Mouse (Mus musculus) neural tube, embryonic 15.5 days (tissue): ENCODE measurements around the gene Gm20388. TPM values are rescaled to one million over a fixed set of nuclear protein-coding genes. Genes with fewer than 3 reads are reported as not detected.

Experiments used
- ATAC-seq: fragments of 200-750 bp; cut with Nextera tagmentation; 2 replicates; pipeline ENCODE4 v1.8.0; 2017; ENCODE audit warnings: mild to moderate bottlenecking, moderate TSS enrichment, moderate library complexity; ENCODE audit not compliant: low FRiP score
- H3K27ac ChIP-seq: fragments of 300-500 bp; sonication (generic); replicated peaks from 2 replicates; pipeline ENCODE4 v1.5.1; 2015; ENCODE audit warnings: mild to moderate bottlenecking, inconsistent platforms
- H3K27me3 ChIP-seq: fragments of 300-500 bp; sonication (generic); replicated peaks from 2 replicates; pipeline ENCODE4 v1.6.1; 2015; ENCODE audit warnings: inconsistent platforms
- H3K36me3 ChIP-seq: fragments of 300-500 bp; sonication (generic); 2 replicates; pipeline ENCODE4 v1.6.1; 2015; ENCODE audit warnings: inconsistent platforms
- H3K4me1 ChIP-seq: fragments of 300-500 bp; sonication (generic); 2 replicates; pipeline ENCODE4 v1.6.1; 2015; ENCODE audit warnings: inconsistent platforms
- H3K4me2 ChIP-seq: fragments of 300-500 bp; sonication (generic); 2 replicates; pipeline ENCODE4 v1.6.1; 2015; ENCODE audit warnings: inconsistent platforms, mild to moderate bottlenecking, moderate library complexity
- H3K4me3 ChIP-seq: fragments of 300-500 bp; sonication (generic); replicated peaks from 2 replicates; pipeline ENCODE4 v1.5.1; 2015; ENCODE audit warnings: mild to moderate bottlenecking, inconsistent platforms
- H3K9ac ChIP-seq: fragments of 300-500 bp; sonication (generic); replicated peaks from 2 replicates; pipeline ENCODE4 v1.6.1; 2015; ENCODE audit warnings: mild to moderate bottlenecking, inconsistent platforms
- H3K9me3 ChIP-seq: fragments of 300-500 bp; sonication (generic); replicated peaks from 2 replicates; pipeline ENCODE4 v1.6.1; 2016; ENCODE audit warnings: inconsistent platforms
- WGBS: fragments of 180-500 bp; shearing (Covaris S2); methylation state at CpG from one replicate; pipeline ENCODE4 v1.1.7; 2015; ENCODE audit warnings: mixed read lengths; 5-methylcytosine and 5-hydroxymethylcytosine counted together
- polyA plus RNA-seq: library from polyadenylated mRNA; unstranded; fragments of >200 nt; fragmentation: Nextera tagmentation; extraction: Ambion mirVana; gene quantifications from 2 replicates; pipeline ENCODE4 v1.2.1, GENCODE M21; 2015

Gene Gm20388
- polyA plus RNA-seq, 1 experiment from 2014 or later = not detected

DNA sequence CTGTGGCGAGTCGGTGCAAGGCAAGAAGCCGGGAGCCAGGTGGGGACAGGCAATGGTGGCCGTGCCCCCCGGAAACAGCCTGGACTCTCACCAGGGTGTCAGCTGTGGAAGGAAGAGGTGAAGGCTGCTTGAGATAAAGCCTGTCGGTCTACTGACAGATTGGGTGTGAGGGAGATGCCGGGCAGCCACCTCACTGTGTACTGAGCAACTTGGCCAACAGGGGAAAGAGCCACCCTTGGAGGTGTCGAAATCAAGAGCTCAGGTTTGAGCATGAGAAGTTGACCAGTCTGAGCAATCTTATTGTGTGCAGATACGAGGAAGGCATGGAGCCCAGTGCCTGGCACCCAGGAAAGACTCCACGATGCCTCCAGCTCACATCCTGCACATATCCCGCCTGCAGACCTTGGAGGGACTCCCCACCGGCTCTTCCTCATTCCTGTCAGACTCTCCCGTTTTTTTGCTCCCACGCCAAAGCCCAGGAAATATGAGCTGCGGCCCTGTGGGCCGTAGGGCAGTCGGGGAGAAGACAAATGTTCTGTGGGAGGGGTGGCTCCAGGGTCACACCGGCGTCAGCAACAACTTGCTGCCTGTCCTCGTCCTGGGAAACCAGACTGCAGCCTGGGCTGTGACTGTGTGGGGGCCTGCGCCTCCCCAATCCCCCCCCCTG lies 1347.6 kb downstream of the Gm20388 start:
- WGBS = 47% methylated on average over 21 of the region's 21 CpGs
- Histone ChIP-seq H3K27ac (no peak overlapping the region), H3K4me1 (0 out of 2 replicates have a peak, but pooled peaks cover 6% of the 10 kb centered on the region), H3K4me2 (no peak overlapping the region), H3K4me3 (no peak overlapping the region), H3K9ac (no peak overlapping the region), H3K36me3 (no peaks in the 10 kb centered on the region), H3K9me3 (no peaks in the 10 kb centered on the region), H3K27me3 (peaks cover 11% of the 10 kb centered on the region)
- ATAC-seq = no peak

GRCm38 (mm10) chr8:121262728-121263389 lies 1352.2 kb downstream of the Gm20388 start:
- H3K4me3 ChIP-seq = no peak overlapping the region
- no peaks in the 10 kb centered on the region for H3K27me3 ChIP-seq
- H3K9ac ChIP-seq = no peak overlapping the region
- no peak overlapping the region for H3K4me2 ChIP-seq
- no peak overlapping the region for H3K27ac ChIP-seq
- WGBS = 84% methylated on average over 21 of the region's 21 CpGs
- 0 out of 2 replicates have a peak, but pooled peaks cover 6% of the 10 kb centered on the region for H3K4me1 ChIP-seq
- ATAC-seq = no peak
- no peaks in the 10 kb centered on the region for H3K9me3 ChIP-seq
- H3K36me3 ChIP-seq = no peaks in the 10 kb centered on the region

- ATAC-seq = no peak
- no peak overlapping the region for H3K9ac ChIP-seq
- H3K4me2 ChIP-seq = no peak overlapping the region
- 65% methylated on average over 14 of the region's 14 CpGs for WGBS
- H3K27ac ChIP-seq = no peak overlapping the region
- no peaks in the 10 kb centered on the region for H3K36me3 ChIP-seq
- H3K4me1 ChIP-seq = 0 out of 2 replicates have a peak, but pooled peaks cover 5% of the 10 kb centered on the region
- H3K4me3 ChIP-seq = no peak overlapping the region
- H3K9me3 ChIP-seq = no peaks in the 10 kb centered on the region
- H3K27me3 ChIP-seq = no peaks in the 10 kb centered on the region
These were observed 1352.7 kb downstream of the Gm20388 start for GRCm38 (mm10) chr8:121263390-121263775.

DNA sequence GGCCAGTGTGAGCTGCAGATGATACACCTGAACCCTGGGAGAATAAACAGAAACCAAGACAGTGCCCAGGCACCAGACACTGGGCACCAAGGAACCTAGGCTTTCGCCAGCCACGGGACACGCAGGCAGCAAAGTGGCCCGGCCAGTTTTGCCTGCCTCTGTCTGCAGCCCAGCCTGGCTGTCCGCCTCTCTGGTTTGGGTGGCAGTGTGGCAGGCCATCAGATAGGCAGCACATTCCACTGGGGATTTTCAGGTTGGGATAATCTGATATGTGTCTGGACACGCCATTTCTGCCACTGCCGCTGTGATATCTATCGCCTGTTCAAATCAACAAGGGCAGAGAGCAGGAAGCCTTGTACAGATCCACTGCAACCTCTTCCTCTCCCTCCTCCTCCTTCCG lies 1353.6 kb downstream of the Gm20388 start:
- H3K27me3 ChIP-seq = no peaks in the 10 kb centered on the region
- H3K4me1 ChIP-seq = no peaks in the 10 kb centered on the region
- no peak overlapping the region for H3K4me2 ChIP-seq
- H3K27ac ChIP-seq = no peak overlapping the region
- H3K36me3 ChIP-seq = no peaks in the 10 kb centered on the region
- H3K9me3 ChIP-seq = no peaks in the 10 kb centered on the region
- no peak overlapping the region for H3K4me3 ChIP-seq
- ATAC-seq = no peak
- no peak overlapping the region for H3K9ac ChIP-seq
- 87% methylated on average over 9 of the region's 9 CpGs for WGBS

GRCm38 (mm10) chr8:121271542-121271941 lies 1360.9 kb downstream of the Gm20388 start:
- ATAC-seq = no peak
- Histone ChIP-seq H3K36me3 (no peaks in the 10 kb centered on the region), H3K9ac (no peak overlapping the region), H3K9me3 (no peaks in the 10 kb centered on the region), H3K4me3 (no peak overlapping the region), H3K27ac (no peak overlapping the region), H3K4me1 (peaks cover 7% of the 10 kb centered on the region; the same call in 1 of the 2 replicates), H3K27me3 (no peaks in the 10 kb centered on the region), H3K4me2 (no peak overlapping the region)
- 66% methylated on average over 8 of the region's 8 CpGs for WGBS

DNA sequence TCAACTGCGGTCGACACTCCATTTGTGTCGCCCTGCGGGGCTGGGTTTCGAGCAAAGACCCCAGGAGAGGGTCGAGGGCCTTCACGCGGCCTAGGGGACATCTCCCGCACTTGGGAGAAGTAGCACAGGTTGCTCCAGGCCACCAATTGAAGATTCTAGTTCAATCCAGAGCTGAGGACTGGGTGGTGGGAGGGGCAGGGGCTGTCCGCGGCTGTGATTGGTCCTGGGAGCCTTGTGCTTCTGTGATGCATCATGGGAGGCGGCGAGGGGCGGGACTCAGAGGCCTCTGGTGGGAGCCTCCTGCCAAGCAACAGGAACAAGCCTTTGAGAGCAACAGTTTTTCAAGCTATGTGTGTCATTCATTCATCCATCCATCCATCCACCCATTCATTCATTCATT lies 1362.6 kb downstream of the Gm20388 start:
- Histone ChIP-seq H3K9ac (no peak overlapping the region), H3K9me3 (no peaks in the 10 kb centered on the region), H3K27me3 (no peaks in the 10 kb centered on the region), H3K4me2 (peak overlapping the region; percentile 42), H3K4me1 (peaks cover 7% of the 10 kb centered on the region; the same call in 1 of the 2 replicates), H3K27ac (0 out of 2 replicates have a peak overlapping the region, but pooled peaks have one; percentile 5), H3K4me3 (0 out of 2 replicates have a peak overlapping the region, but pooled peaks have one; percentile 19), H3K36me3 (no peaks in the 10 kb centered on the region)
- peak; percentile 84 for ATAC-seq
- 65% methylated on average over 14 of the region's 14 CpGs for WGBS

DNA sequence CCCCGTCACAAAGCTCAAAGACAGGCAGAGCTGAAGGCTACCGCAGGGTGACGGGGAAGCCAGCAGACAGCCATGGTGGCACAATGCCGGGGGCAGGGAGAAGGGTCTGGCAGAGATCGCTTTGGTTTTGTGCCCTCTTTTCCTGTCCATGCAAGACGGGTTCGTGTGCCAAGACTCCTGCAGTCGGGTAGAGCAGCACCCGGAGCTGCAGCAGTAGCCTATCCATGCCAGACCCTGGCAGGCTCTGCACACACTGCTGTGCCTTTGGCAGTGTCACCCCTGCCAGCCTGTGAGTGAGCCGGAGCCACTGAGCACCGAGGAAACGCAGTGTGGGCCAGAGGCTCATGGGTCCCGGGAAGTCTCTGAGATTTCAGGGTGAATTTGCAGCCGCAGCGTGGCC lies 1363.0 kb downstream of the Gm20388 start:
- peak; percentile 64 for ATAC-seq
- no peak overlapping the region for H3K4me3 ChIP-seq
- H3K4me2 ChIP-seq = no peak overlapping the region; the same call in none of the 2 replicates
- H3K36me3 ChIP-seq = no peaks in the 10 kb centered on the region
- H3K9ac ChIP-seq = no peak overlapping the region
- H3K27me3 ChIP-seq = no peaks in the 10 kb centered on the region
- peaks cover 7% of the 10 kb centered on the region; the same call in 1 of the 2 replicates for H3K4me1 ChIP-seq
- 80% methylated on average over 15 of the region's 15 CpGs for WGBS
- H3K27ac ChIP-seq = 0 out of 2 replicates have a peak overlapping the region, but pooled peaks have one; percentile 5
- no peaks in the 10 kb centered on the region for H3K9me3 ChIP-seq

- Histone ChIP-seq H3K9ac (no peak overlapping the region), H3K36me3 (no peaks in the 10 kb centered on the region), H3K4me2 (no peak overlapping the region), H3K9me3 (no peaks in the 10 kb centered on the region), H3K27ac (no peak overlapping the region), H3K27me3 (no peaks in the 10 kb centered on the region), H3K4me1 (no peaks in the 10 kb centered on the region), H3K4me3 (no peak overlapping the region)
- no peak for ATAC-seq
- 72% methylated on average over 9 of the region's 9 CpGs for WGBS
These were observed 1369.8 kb downstream of the Gm20388 start for GRCm38 (mm10) chr8:121280414-121280813.

DNA sequence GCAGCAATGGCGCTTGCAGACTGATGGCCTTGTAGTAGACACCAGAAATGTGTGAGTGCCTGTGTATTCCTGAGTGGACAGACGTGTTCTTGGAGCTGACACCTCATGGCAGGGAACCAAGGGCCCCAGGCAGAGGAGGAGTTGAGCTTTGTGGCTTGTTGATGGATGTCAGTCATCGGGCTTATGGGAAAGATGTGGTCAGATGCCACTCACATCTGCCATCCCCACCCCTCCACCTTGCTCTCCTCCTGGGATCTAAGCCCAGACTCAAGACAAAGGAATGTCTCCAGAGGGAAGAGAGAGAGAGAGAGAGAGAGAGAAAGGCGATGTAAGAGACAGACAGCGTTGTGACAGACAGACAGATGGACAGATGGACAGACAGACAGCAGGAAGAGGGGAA lies 1378.7 kb downstream of the Gm20388 start:
- Histone ChIP-seq H3K9ac (no peak overlapping the region), H3K27me3 (no peaks in the 10 kb centered on the region; the same call in 1 of the 2 replicates), H3K4me3 (no peak overlapping the region), H3K9me3 (no peaks in the 10 kb centered on the region), H3K4me1 (peaks cover 26% of the 10 kb centered on the region), H3K27ac (no peak overlapping the region), H3K4me2 (no peak overlapping the region), H3K36me3 (no peaks in the 10 kb centered on the region)
- 72% methylated on average over 5 of the region's 5 CpGs for WGBS
- no peak for ATAC-seq

GRCm38 (mm10) chr8:121290547-121290946 lies 1379.9 kb downstream of the Gm20388 start:
- ATAC-seq = no peak
- H3K27me3 ChIP-seq = no peaks in the 10 kb centered on the region; the same call in 1 of the 2 replicates
- H3K4me2 ChIP-seq = no peak overlapping the region
- H3K36me3 ChIP-seq = no peaks in the 10 kb centered on the region
- peaks cover 31% of the 10 kb centered on the region for H3K4me1 ChIP-seq
- H3K9ac ChIP-seq = no peak overlapping the region
- H3K4me3 ChIP-seq = no peak overlapping the region
- no peak overlapping the region for H3K27ac ChIP-seq
- H3K9me3 ChIP-seq = no peaks in the 10 kb centered on the region
- 38% methylated on average over 17 of the region's 17 CpGs for WGBS

- H3K4me1 ChIP-seq = peaks cover 36% of the 10 kb centered on the region
- no peaks in the 10 kb centered on the region for H3K36me3 ChIP-seq
- no peak overlapping the region for H3K27ac ChIP-seq
- no peak overlapping the region for H3K9ac ChIP-seq
- H3K4me3 ChIP-seq = no peak overlapping the region
- ATAC-seq = no peak
- H3K4me2 ChIP-seq = no peak overlapping the region
- no peaks in the 10 kb centered on the region; the same call in 1 of the 2 replicates for H3K27me3 ChIP-seq
- no peaks in the 10 kb centered on the region for H3K9me3 ChIP-seq
- WGBS = 87% methylated on average over 10 of the region's 10 CpGs
These were observed 1382.8 kb downstream of the Gm20388 start for GRCm38 (mm10) chr8:121293418-121293817.
